Mouse (Mus musculus) T-helper 1 cell (primary cell): ENCODE measurements around the gene Tarsl2.

Experiments
- in situ Hi-C: fragments of 300-600 bp; cut with MboI, MseI; formaldehyde crosslinking; loops from one replicate; pipeline ENCODE4 v1.15.1; 2025; ENCODE audit warnings: high pct_unique_total_duplicates

The Tarsl2 gene

GRCm38 (mm10) chr7:65644643-65645351, at the start of gene Tarsl2:
TSS of gene Tarsl2 (plus strand) at chr7:65644898.
- in situ Hi-C loops, result loop anchor here (5.0 to 25.0 kb wide), 2 partner anchors 53 to 332 kb away; no protein-coding TSS in a partner anchor

GRCm38 (mm10) chr7:65606124-65606523, 38.6 kb upstream of the Tarsl2 start:
- in situ Hi-C loops, result no loop called here

- in situ Hi-C loops, result no loop called here
These were observed 37.7 kb upstream of the Tarsl2 start for GRCm38 (mm10) chr7:65607003-65607402.

- in situ Hi-C loops, result no loop called here
These were observed 34.5 kb upstream of the Tarsl2 start for GRCm38 (mm10) chr7:65610171-65610570.

- in situ Hi-C loops, result no loop called here
These were observed 34.0 kb upstream of the Tarsl2 start for GRCm38 (mm10) chr7:65610673-65611072.

GRCm38 (mm10) chr7:65611298-65611697, 33.4 kb upstream of the Tarsl2 start:
- in situ Hi-C loops, result no loop called here

- in situ Hi-C loops, result no loop called here
These were observed 31.0 kb upstream of the Tarsl2 start for GRCm38 (mm10) chr7:65613723-65614122.

GRCm38 (mm10) chr7:65618751-65619150, 25.9 kb upstream of the Tarsl2 start:
- in situ Hi-C loops, result no loop called here

GRCm38 (mm10) chr7:65620746-65621145, 24.0 kb upstream of the Tarsl2 start:
- in situ Hi-C loops, result no loop called here

GRCm38 (mm10) chr7:65623330-65623729, 21.4 kb upstream of the Tarsl2 start:
- in situ Hi-C loops, result no loop called here

- in situ Hi-C loops, result loop anchor here (25.0 kb wide), 1 partner anchor 313 kb away; no protein-coding TSS in a partner anchor
These were observed 19.2 kb upstream of the Tarsl2 start for GRCm38 (mm10) chr7:65625528-65625927.

- in situ Hi-C loops, result loop anchor here (25.0 kb wide), 1 partner anchor 318 kb away; no protein-coding TSS in a partner anchor
These were observed 14.9 kb upstream of the Tarsl2 start for GRCm38 (mm10) chr7:65629846-65630245.

GRCm38 (mm10) chr7:65630661-65631060, 14.0 kb upstream of the Tarsl2 start:
- in situ Hi-C loops, result loop anchor here (25.0 kb wide), 1 partner anchor 318 kb away; no protein-coding TSS in a partner anchor

GRCm38 (mm10) chr7:65635831-65636230, 8.9 kb upstream of the Tarsl2 start:
- in situ Hi-C loops, result loop anchor here (25.0 kb wide), 1 partner anchor 324 kb away; no protein-coding TSS in a partner anchor

- in situ Hi-C loops, result loop anchor here (25.0 kb wide), 1 partner anchor 324 kb away; no protein-coding TSS in a partner anchor
These were observed 8.3 kb upstream of the Tarsl2 start for GRCm38 (mm10) chr7:65636356-65636880.

GRCm38 (mm10) chr7:65638170-65638770, 6.4 kb upstream of the Tarsl2 start:
- in situ Hi-C loops, result loop anchor here (25.0 kb wide), 1 partner anchor 326 kb away; no protein-coding TSS in a partner anchor

GRCm38 (mm10) chr7:65639821-65640382, 4.8 kb upstream of the Tarsl2 start:
- in situ Hi-C loops, result loop anchor here (25.0 kb wide), 1 partner anchor 328 kb away; no protein-coding TSS in a partner anchor

- in situ Hi-C loops, result loop anchor here (25.0 kb wide), 1 partner anchor 328 kb away; no protein-coding TSS in a partner anchor
These were observed 4.0 kb upstream of the Tarsl2 start for GRCm38 (mm10) chr7:65640672-65641071.

GRCm38 (mm10) chr7:65642371-65643304, 2.1 kb upstream of the Tarsl2 start:
- in situ Hi-C loops, result loop anchor here (25.0 kb wide), 1 partner anchor 330 kb away; no protein-coding TSS in a partner anchor

- in situ Hi-C loops, result loop anchor here (25.0 kb wide), 1 partner anchor 332 kb away; no protein-coding TSS in a partner anchor
These were observed 757 bp upstream of the Tarsl2 start for GRCm38 (mm10) chr7:65643861-65644421.
